Mouse (Mus musculus): ENCODE data around the gene Mapk14.
"Not testable (repeated sequence)": the region's sequence is repeated elsewhere in the genome, so short reads cannot be mapped to it uniquely, and the experiment has no call there.

- TF ChIP-seq POLR2A, CTCF (IDR thresholded peaks at IDR 0.05; ENCODE audit: insufficient read depth, low read depth, low read length): not testable (repeated sequence)
Observed at GRCm38 (mm10) chr17:28774303-28774702, 83.2 kb downstream of the Mapk14 start.
